ENCODE assay signal across 16 mouse cellular contexts in the genomic region with DNA sequence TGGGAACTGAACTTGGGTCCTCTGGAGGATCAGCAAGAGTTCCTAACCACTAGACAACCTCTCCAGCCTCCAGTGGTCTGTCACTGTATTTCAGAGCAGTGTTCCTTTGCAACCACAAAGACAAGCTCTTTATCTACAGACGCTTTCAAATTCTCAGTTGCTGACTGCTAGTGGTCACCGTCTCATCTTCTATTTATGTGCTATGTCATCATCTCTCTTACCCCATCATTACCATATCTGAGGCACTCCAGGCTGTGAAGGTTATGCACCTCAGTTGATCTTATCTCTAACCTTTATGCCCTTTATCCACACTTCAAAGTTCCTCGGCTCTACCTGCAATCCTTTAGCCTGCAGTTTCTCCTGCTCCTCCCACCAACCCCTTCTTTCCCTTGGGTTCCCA.
"Had no signal": no experiment of that assay in that cellular context is flagged by ENCODE, and none has a peak within 500 bp of the region (broad histone marks: within the 10 kb centered on the region; RNA-seq: fewer than 3 reads in every experiment).

No protein-coding gene starts in this region.

- H3K27me3 ChIP-seq: midbrain, embryonic 12.5 days; neural tube, embryonic 13.5 days; neural tube, embryonic 15.5 days; stomach, embryonic 15.5 days had no signal

- H3K4me2 ChIP-seq: lung, embryonic 14.5 days; midbrain, embryonic 12.5 days; neural tube, embryonic 13.5 days; neural tube, embryonic 15.5 days; stomach, embryonic 15.5 days had no signal

- H3K36me3 ChIP-seq: midbrain, embryonic 12.5 days; neural tube, embryonic 13.5 days; stomach, embryonic 15.5 days had no signal

- H3K4me1 ChIP-seq: midbrain, embryonic 12.5 days; neural tube, embryonic 13.5 days; neural tube, embryonic 15.5 days; stomach, embryonic 15.5 days had no signal

- ATAC-seq: midbrain, embryonic 16.5 days had no signal

- H3K27ac ChIP-seq: midbrain, embryonic 12.5 days; neural tube, embryonic 13.5 days; neural tube, embryonic 15.5 days; stomach, embryonic 15.5 days; stomach, postnatal 0 days had no signal

- H3K9me3 ChIP-seq: midbrain, embryonic 12.5 days; neural tube, embryonic 15.5 days; stomach, embryonic 15.5 days had no signal

- H3K4me3 ChIP-seq: midbrain, embryonic 12.5 days; myocyte; neural tube, embryonic 13.5 days; neural tube, embryonic 15.5 days; stomach, embryonic 15.5 days had no signal

- DNase-seq: lung, adult 18-20 months; lung, embryonic 14.5 days; lung, postnatal 10 days; lung, postnatal 4 days; midbrain, embryonic 14.5 days; right cerebral cortex, postnatal 14 days; thymus, adult 2 months; thymus, postnatal 25 days; thymus, postnatal 4 days had no signal

- H3K9ac ChIP-seq: lung, embryonic 14.5 days; midbrain, embryonic 12.5 days; neural tube, embryonic 13.5 days; neural tube, embryonic 15.5 days; stomach, embryonic 15.5 days had no signal
